Comparison of ENCODE assay signal across 25 mouse cellular contexts in the genomic region with DNA sequence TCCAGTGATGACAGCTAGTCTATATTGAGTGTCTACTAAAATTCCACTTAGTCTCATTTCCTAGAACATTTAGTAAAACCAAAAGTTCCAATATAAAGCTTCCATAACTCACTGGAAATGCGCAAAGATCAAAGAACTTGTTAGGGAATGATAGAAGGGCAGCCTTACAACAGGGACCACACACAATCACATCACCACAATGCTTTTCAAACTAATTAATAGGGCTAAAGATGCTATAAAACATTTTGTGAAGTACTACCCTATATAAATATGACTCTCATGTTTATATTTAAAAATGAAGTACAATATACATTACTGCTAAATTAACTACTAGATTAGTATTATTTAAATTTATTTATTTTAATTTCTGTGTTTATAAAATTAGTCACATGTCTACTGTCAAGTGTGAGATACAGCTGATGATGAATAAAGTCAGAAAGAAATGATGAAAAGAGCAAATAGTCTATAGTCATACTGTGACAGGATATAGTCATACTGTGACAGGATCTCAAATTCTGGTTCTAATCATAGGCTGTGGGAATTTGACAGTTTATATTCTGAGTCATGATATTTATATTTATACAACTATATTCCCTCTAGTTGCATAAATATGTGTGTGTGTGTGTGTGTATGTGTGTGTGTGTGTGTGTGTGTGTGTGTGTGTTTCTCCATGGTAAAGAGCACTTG.
"Had no signal": no experiment of that assay in that cellular context is flagged by ENCODE, and none has a peak within 500 bp of the region (broad histone marks: within the 10 kb centered on the region; RNA-seq: fewer than 3 reads in every experiment).

No protein-coding gene starts in this region.

- H3K4me3 ChIP-seq: gastrocnemius, adult 2 months; heart, embryonic 10.5 days; heart, embryonic 12.5 days; hindbrain, embryonic 10.5 days; hindbrain, embryonic 12.5 days; intestine, embryonic 15.5 days; layer of hippocampus, adult 2 months; left cerebral cortex, adult 2 months; limb, embryonic 10.5 days; limb, embryonic 12.5 days had no signal

- H3K4me1 ChIP-seq: heart, embryonic 10.5 days; heart, embryonic 12.5 days; hindbrain, embryonic 10.5 days; hindbrain, embryonic 12.5 days; intestine, embryonic 15.5 days; limb, embryonic 10.5 days; limb, embryonic 12.5 days had no signal

- H3K27ac ChIP-seq: gastrocnemius, adult 2 months; heart, embryonic 10.5 days; hindbrain, embryonic 10.5 days; hindbrain, embryonic 12.5 days; hindbrain, embryonic 14.5 days; intestine, embryonic 15.5 days; layer of hippocampus, adult 2 months; left cerebral cortex, adult 2 months; limb, embryonic 10.5 days; limb, embryonic 12.5 days had no signal

- H3K4me2 ChIP-seq: heart, embryonic 12.5 days; hindbrain, embryonic 12.5 days; hindbrain, embryonic 14.5 days; intestine, embryonic 15.5 days; limb, embryonic 12.5 days had no signal

- DNase-seq: gastrocnemius, adult 2 months; gastrocnemius, postnatal 10 days; gastrocnemius, postnatal 25 days; heart, adult 18-20 months; heart, postnatal 10 days; heart, postnatal 4 days; kidney, adult 18-20 months; kidney, adult 8-10 months; kidney, postnatal 10 days; kidney, postnatal 25 days; kidney, postnatal 4 days; liver had no signal

- H3K9me3 ChIP-seq: heart, embryonic 10.5 days; heart, embryonic 12.5 days; hindbrain, embryonic 10.5 days; hindbrain, embryonic 12.5 days; intestine, embryonic 15.5 days; limb, embryonic 10.5 days; limb, embryonic 12.5 days had no signal

- H3K36me3 ChIP-seq: heart, embryonic 10.5 days; heart, embryonic 12.5 days; hindbrain, embryonic 10.5 days; hindbrain, embryonic 12.5 days; intestine, embryonic 15.5 days; limb, embryonic 10.5 days; limb, embryonic 12.5 days had no signal

- H3K27me3 ChIP-seq: heart, embryonic 12.5 days; hindbrain, embryonic 12.5 days; intestine, embryonic 15.5 days; limb, embryonic 12.5 days had no signal

- H3K9ac ChIP-seq: heart, embryonic 12.5 days; hindbrain, embryonic 12.5 days; hindbrain, embryonic 14.5 days; intestine, embryonic 15.5 days; limb, embryonic 12.5 days had no signal

- ATAC-seq: hindbrain, embryonic 16.5 days; inflammation-experienced regulatory T-cells, adult 6 months; intestine, embryonic 15.5 days; intestine, postnatal 0 days had no signal
